10 mouse cellular contexts compared by ENCODE assay signal in genomic region chr9:118486361-118487095, GRCm38 (mm10). TPM values are rescaled to one million over a fixed set of nuclear protein-coding genes. Genes with fewer than 3 reads are reported as not detected.
A peak's percentile ranks its signal among the peaks of the same experiment; 100 is the strongest.
DNase-seq lines count a peak whose midpoint lies in the region; ATAC-seq lines count a peak whose summit lies in the region.
"Had no signal": no experiment of that assay in that cellular context is flagged by ENCODE, and none has a peak within 500 bp of the region (broad histone marks: within the 10 kb centered on the region; RNA-seq: fewer than 3 reads in every experiment).

No protein-coding gene starts in this region.

- 2% methylated on average over 32 of the region's 32 CpGs for WGBS in heart, embryonic 10.5 days
- 1% methylated on average over 32 of the region's 32 CpGs for WGBS in neural tube, embryonic 11.5 days
- 1% methylated on average over 32 of the region's 32 CpGs for WGBS in neural tube, embryonic 15.5 days
- 2% methylated on average over 32 of the region's 32 CpGs for WGBS in stomach, embryonic 16.5 days

- peaks cover 75% of the 10 kb centered on the region for H3K27me3 ChIP-seq in heart, embryonic 10.5 days (ENCODE audit: insufficient read depth, poor library complexity, severe bottlenecking)
- peaks cover 78% of the 10 kb centered on the region for H3K27me3 ChIP-seq in neural tube, embryonic 11.5 days (ENCODE audit: control insufficient read depth, insufficient read depth, low read length)
- H3K27me3 ChIP-seq in neural tube, embryonic 15.5 days (replicated peaks) = peaks cover 82% of the 10 kb centered on the region
- H3K27me3 ChIP-seq in stomach, embryonic 16.5 days (ENCODE audit: control insufficient read depth, insufficient read depth, low read length) = peaks cover 59% of the 10 kb centered on the region

- H3K4me2 ChIP-seq in neural tube, embryonic 11.5 days (ENCODE audit: low read depth) = no peak overlapping the region
- no peak overlapping the region for H3K4me2 ChIP-seq in neural tube, embryonic 15.5 days
- peak overlapping the region; percentile 14; the same call in 1 of the 2 replicates for H3K4me2 ChIP-seq in stomach, embryonic 16.5 days (ENCODE audit: low read depth, low read length)
- H3K4me2 ChIP-seq: embryonic facial prominence, embryonic 15.5 days had no signal

- no peak overlapping the region for H3K9ac ChIP-seq in neural tube, embryonic 11.5 days (ENCODE audit: low read length)
- no peak overlapping the region for H3K9ac ChIP-seq in neural tube, embryonic 15.5 days (replicated peaks)
- H3K9ac ChIP-seq in stomach, embryonic 16.5 days (ENCODE audit: low read length) = no peak overlapping the region
- H3K9ac ChIP-seq: embryonic facial prominence, embryonic 15.5 days; liver, embryonic 15.5 days had no signal

- peaks cover 12% of the 10 kb centered on the region; the same call in 1 of the 2 replicates for H3K4me1 ChIP-seq in heart, embryonic 10.5 days
- H3K4me1 ChIP-seq in neural tube, embryonic 11.5 days (ENCODE audit: control insufficient read depth, insufficient read depth, low read length) = peaks cover 3% of the 10 kb centered on the region; the same call in 1 of the 2 replicates
- H3K4me1 ChIP-seq in neural tube, embryonic 15.5 days = peaks cover 24% of the 10 kb centered on the region
- H3K4me1 ChIP-seq in stomach, embryonic 16.5 days (ENCODE audit: control insufficient read depth, insufficient read depth, low read length) = peaks cover 10% of the 10 kb centered on the region

- peak; percentile 70 for DNase-seq in heart, embryonic 10.5 days (ENCODE audit: low spot score)
- DNase-seq in heart, postnatal 10 days = no peak
- DNase-seq in neural tube, embryonic 11.5 days (ENCODE audit: low spot score) = peak; percentile 38
- peak; percentile 29 for DNase-seq in induced T-regulatory cell, adult 2 months (ENCODE audit: low read depth)
- DNase-seq in layer of hippocampus, postnatal 14 days (ENCODE audit: low spot score in 2 of 2) = no peak
- no peak for DNase-seq in MN1 (ENCODE audit: low spot score)

- intact Hi-C loops in heart, postnatal 10 days (cut with DNase I) = loop anchor here (5.0 kb wide), 1 partner anchor 334 kb away; the partner anchor contains the start of gene Cmc1

- no peak overlapping the region for H3K27ac ChIP-seq in heart, embryonic 10.5 days
- no peak overlapping the region for H3K27ac ChIP-seq in neural tube, embryonic 11.5 days (ENCODE audit: low read depth, low read length)
- no peak overlapping the region for H3K27ac ChIP-seq in neural tube, embryonic 15.5 days (replicated peaks)
- H3K27ac ChIP-seq in stomach, embryonic 16.5 days (ENCODE audit: low read length) = no peak overlapping the region
- H3K27ac ChIP-seq: embryonic facial prominence, embryonic 15.5 days; liver, embryonic 15.5 days had no signal

- no peaks in the 10 kb centered on the region for H3K9me3 ChIP-seq in heart, embryonic 10.5 days
- no peaks in the 10 kb centered on the region for H3K9me3 ChIP-seq in neural tube, embryonic 11.5 days (ENCODE audit: control insufficient read depth, low read length)
- H3K9me3 ChIP-seq in neural tube, embryonic 15.5 days (replicated peaks) = no peaks in the 10 kb centered on the region
- H3K9me3 ChIP-seq in stomach, embryonic 16.5 days (replicated peaks; ENCODE audit: control insufficient read depth, low read length) = no peaks in the 10 kb centered on the region
- H3K9me3 ChIP-seq: embryonic facial prominence, embryonic 15.5 days; liver, embryonic 15.5 days had no signal

- peak overlapping the region; percentile 36 for H3K4me3 ChIP-seq in heart, embryonic 10.5 days
- H3K4me3 ChIP-seq in neural tube, embryonic 11.5 days (ENCODE audit: low read depth, low read length) = no peak overlapping the region
- no peak overlapping the region for H3K4me3 ChIP-seq in neural tube, embryonic 15.5 days (replicated peaks)
- H3K4me3 ChIP-seq in stomach, embryonic 16.5 days (replicated peaks; ENCODE audit: low read length) = 0 out of 2 replicates have a peak overlapping the region, but pooled peaks have one; percentile 9
- H3K4me3 ChIP-seq: embryonic facial prominence, embryonic 15.5 days; liver, embryonic 15.5 days had no signal

- H3K36me3 ChIP-seq in heart, embryonic 10.5 days = no peaks in the 10 kb centered on the region
- no peaks in the 10 kb centered on the region for H3K36me3 ChIP-seq in neural tube, embryonic 11.5 days (ENCODE audit: control insufficient read depth, insufficient read depth, low read length)
- no peaks in the 10 kb centered on the region for H3K36me3 ChIP-seq in neural tube, embryonic 15.5 days
- no peaks in the 10 kb centered on the region for H3K36me3 ChIP-seq in stomach, embryonic 16.5 days (ENCODE audit: control insufficient read depth, insufficient read depth, low read length)
- H3K36me3 ChIP-seq: embryonic facial prominence, embryonic 15.5 days; liver, embryonic 15.5 days had no signal

- no peak for ATAC-seq in neural tube, embryonic 11.5 days (ENCODE audit: insufficient read depth, low FRiP score, low TSS enrichment)
- no peak for ATAC-seq in neural tube, embryonic 15.5 days (ENCODE audit: low FRiP score)
- ATAC-seq in stomach, embryonic 16.5 days (ENCODE audit: insufficient read depth, low FRiP score) = no peak

RNA-seq across cellular contexts. Expression of gene Eomes, which starts 8.5 kb away (rescaled TPM):
- polyA plus RNA-seq in heart, embryonic 10.5 days (2016; fragmentation: Nextera tagmentation; extraction: Ambion mirVana) = 0.11 and 0.13 TPM in 2 replicates
- not detected for total RNA-seq in heart, postnatal 10 days (2021)
- polyA plus RNA-seq in neural tube, embryonic 11.5 days (2014; fragmentation: Nextera tagmentation; extraction: Ambion mirVana) = not detected in 2 replicates
- 0.06 TPM in 1 of 2 replicates, not detected in the other for polyA plus RNA-seq in neural tube, embryonic 15.5 days (2015; fragmentation: Nextera tagmentation; extraction: Ambion mirVana)
- 0.06 and 0.09 TPM in 2 replicates for polyA plus RNA-seq in stomach, embryonic 16.5 days (2015; fragmentation: Nextera tagmentation; extraction: Ambion mirVana)
- total RNA-seq in layer of hippocampus, postnatal 14 days (2021) = 1 to 10 TPM; 3.1 to 3.5 TPM
- polyA plus RNA-seq: embryonic facial prominence, embryonic 15.5 days; liver, embryonic 15.5 days had no signal

RNA-seq across cellular contexts. Expression of gene Golga4, which starts 19.5 kb away (rescaled TPM):
- polyA plus RNA-seq in heart, embryonic 10.5 days (2016; fragmentation: Nextera tagmentation; extraction: Ambion mirVana) = 55.0 and 60.0 TPM in 2 replicates
- total RNA-seq in heart, postnatal 10 days (2021) = 100 to 1,000 TPM; 171 to 176 TPM
- polyA plus RNA-seq in neural tube, embryonic 11.5 days (2014; fragmentation: Nextera tagmentation; extraction: Ambion mirVana) = 52.4 and 55.2 TPM in 2 replicates
- polyA plus RNA-seq in neural tube, embryonic 15.5 days (2015; fragmentation: Nextera tagmentation; extraction: Ambion mirVana) = 44.4 and 45.2 TPM in 2 replicates
- 48.8 and 50.6 TPM in 2 replicates for polyA plus RNA-seq in stomach, embryonic 16.5 days (2015; fragmentation: Nextera tagmentation; extraction: Ambion mirVana)
- 10 to 100 TPM; 75.6 to 80.6 TPM for total RNA-seq in layer of hippocampus, postnatal 14 days (2021)

Comparison
In these comparisons a context has a peak if more than half of its experiments do, and no peak if none do; other contexts are left out.
1. DNase-seq: peak in heart, embryonic 10.5 days (single experiment), neural tube, embryonic 11.5 days (single experiment) and induced T-regulatory cell, adult 2 months (single experiment); none in heart, postnatal 10 days (0 of 2), layer of hippocampus, postnatal 14 days (0 of 2) and MN1 (single experiment).
2. H3K4me3 ChIP-seq: peak in heart, embryonic 10.5 days (single experiment) and stomach, embryonic 16.5 days (single experiment); none in neural tube, embryonic 11.5 days (single experiment) and neural tube, embryonic 15.5 days (single experiment).